Mouse (Mus musculus): Measurements from ENCODE around the gene Fpr2. TPM values are rescaled to one million over a fixed set of nuclear protein-coding genes. Genes with fewer than 3 reads are reported as not detected.
"Not testable (repeated sequence)": the region's sequence is repeated elsewhere in the genome, so short reads cannot be mapped to it uniquely, and the experiment has no call there.

Fpr2 gene
- polyA plus RNA-seq (2011; ENCODE audit: insufficient read length, low read depth, missing spikeins): not detected in 2 replicates

DNA sequence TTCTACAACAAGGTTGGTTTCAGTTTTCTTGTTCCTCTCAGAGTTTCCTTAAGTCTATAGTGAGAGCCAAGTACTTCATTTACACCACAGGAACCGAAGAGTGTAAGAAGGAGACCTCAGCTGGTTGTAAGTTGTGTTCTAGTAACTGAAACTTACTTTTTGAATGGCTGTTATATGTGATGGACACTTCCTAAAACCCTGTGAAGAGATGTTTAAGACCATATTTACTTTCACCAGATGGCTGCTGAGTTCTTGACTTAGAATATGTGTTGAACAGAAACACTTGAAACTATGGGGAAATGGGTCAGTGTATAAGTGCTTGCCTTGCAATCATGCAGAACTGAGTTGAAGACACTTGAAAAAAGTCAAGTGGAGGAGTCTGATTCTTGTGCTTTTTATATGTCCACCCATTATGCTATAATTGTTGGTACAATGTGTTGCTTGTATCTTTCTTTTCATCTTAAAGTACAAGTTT, at the start of gene Fpr2, which contains the start of gene Fpr3:
Gene Fpr2 (plus strand): TSS at position 51 of the 475 bp plus-strand sequence.
Gene Fpr3 (plus strand): TSS at position 79 of the 475 bp plus-strand sequence.
- TF ChIP-seq CTCF (IDR thresholded peaks at IDR 0.05; ENCODE audit: borderline replicate concordance, insufficient read depth, low read length) (no peak), POLR2A (IDR thresholded peaks at IDR 0.05; ENCODE audit: low read depth, low read length) (no peak)
- no peak within 1 kb of the TSS for H3K4me3 ChIP-seq (ENCODE audit: insufficient read depth, low read length)
- H3K4me1 ChIP-seq (ENCODE audit: control insufficient read depth, insufficient read depth, low read length): no peaks in the 10 kb centered on the region
- no peak within 1 kb of the TSS for H3K27ac ChIP-seq (ENCODE audit: insufficient read depth, low read length)

DNA sequence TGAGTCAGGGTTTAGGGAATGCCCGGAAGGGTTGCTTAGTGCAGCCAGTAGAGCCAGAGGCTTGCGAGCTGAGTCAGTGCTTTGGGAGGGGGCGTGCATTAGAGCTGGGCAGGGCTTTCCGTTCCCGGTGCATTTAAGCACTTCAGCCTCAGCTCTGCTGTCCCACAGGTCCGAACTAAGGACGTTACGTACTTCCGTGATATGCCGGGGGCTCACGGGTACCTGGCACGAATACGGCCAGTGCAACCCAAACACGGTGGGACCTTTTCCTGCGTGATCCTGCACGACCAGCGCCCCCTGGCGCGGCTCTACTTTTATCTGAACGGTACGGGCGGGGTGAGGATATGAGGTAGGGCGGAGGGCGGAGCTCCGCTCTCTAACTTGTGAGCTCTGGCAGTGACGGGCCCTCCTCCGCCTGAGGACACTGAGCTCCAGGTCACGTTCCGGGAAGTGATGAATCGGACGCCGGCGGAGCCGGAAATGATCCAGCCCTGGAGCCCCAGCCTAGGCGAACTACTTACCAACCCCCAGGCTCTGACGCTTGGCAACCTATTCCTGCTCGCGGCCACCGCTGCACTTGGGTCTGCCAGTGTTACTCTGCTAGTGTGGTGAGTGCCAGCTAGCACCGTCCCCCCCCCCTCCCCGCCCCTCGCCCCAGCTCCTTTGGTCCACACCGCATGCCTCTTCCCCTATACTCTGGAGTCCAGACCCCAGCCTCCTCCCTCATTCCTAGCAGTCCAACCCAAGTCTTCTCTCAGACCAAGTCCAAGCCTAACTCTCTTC, 49.5 kb upstream of the Fpr2 start:
- TF ChIP-seq CTCF (IDR thresholded peaks at IDR 0.05; ENCODE audit: borderline replicate concordance, insufficient read depth, low read length) (peak; percentile 59; the same call in 1 of the 2 replicates), POLR2A (IDR thresholded peaks at IDR 0.05; ENCODE audit: low read depth, low read length) (peak; percentile 63)
- Histone ChIP-seq H3K27ac (ENCODE audit: insufficient read depth, low read length) (peak overlapping the region; percentile 88), H3K4me1 (ENCODE audit: control insufficient read depth, insufficient read depth, low read length) (peaks cover 23% of the 10 kb centered on the region), H3K4me3 (ENCODE audit: insufficient read depth, low read length) (peak overlapping the region; percentile 20)

DNA sequence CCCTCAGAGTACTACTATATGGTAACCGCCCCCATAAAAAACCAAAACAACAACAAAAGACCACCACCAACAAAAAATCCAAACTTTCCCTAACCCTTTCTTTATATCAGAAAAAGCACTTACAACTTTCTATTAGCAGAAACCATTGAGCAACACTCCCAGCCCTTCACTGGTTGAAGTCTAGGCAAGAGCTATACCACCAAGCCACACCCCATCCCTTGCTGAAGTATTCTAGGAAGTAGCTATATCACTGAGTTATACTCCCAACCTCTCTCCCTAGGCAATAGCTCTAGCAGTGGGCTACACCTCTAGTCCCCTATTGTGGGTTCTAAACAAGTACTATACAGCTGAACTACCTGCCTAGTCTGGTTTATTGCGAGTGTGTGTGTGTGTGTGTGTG, 48.3 kb upstream of the Fpr2 start:
- H3K4me1 ChIP-seq (ENCODE audit: control insufficient read depth, insufficient read depth, low read length): peaks cover 29% of the 10 kb centered on the region
- H3K4me3 ChIP-seq (ENCODE audit: insufficient read depth, low read length): no peak overlapping the region
- no peak for TF ChIP-seq POLR2A (IDR thresholded peaks at IDR 0.05; ENCODE audit: low read depth, low read length)
- TF ChIP-seq CTCF (IDR thresholded peaks at IDR 0.05; ENCODE audit: borderline replicate concordance, insufficient read depth, low read length): no peak
- no peak overlapping the region for H3K27ac ChIP-seq (ENCODE audit: insufficient read depth, low read length)

DNA sequence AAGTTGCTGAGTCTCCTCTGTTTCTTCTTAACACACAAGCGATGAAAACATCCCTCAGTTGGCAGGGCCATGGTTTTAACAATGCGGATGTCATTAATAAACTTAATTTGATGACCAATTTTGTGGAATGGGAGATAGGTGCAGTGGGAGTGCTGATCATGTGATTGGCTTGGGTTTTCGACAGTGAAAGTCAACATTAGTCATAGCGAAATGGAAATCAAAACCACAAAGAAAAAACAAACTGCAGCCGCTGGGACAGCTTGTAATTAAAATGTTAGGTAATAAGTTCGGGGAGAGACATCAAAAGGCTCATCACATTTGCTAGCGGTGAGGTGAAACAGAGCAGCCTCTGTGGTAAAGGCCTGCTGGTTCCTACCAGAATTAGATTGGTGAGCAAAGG, 46.8 kb upstream of the Fpr2 start:
- no peak for TF ChIP-seq CTCF (IDR thresholded peaks at IDR 0.05; ENCODE audit: borderline replicate concordance, insufficient read depth, low read length)
- no peak for TF ChIP-seq POLR2A (IDR thresholded peaks at IDR 0.05; ENCODE audit: low read depth, low read length)
- H3K27ac ChIP-seq (ENCODE audit: insufficient read depth, low read length): peak overlapping the region; percentile 22; the same call in 1 of the 2 replicates
- no peak overlapping the region for H3K4me3 ChIP-seq (ENCODE audit: insufficient read depth, low read length)
- H3K4me1 ChIP-seq (ENCODE audit: control insufficient read depth, insufficient read depth, low read length): peaks cover 37% of the 10 kb centered on the region

DNA sequence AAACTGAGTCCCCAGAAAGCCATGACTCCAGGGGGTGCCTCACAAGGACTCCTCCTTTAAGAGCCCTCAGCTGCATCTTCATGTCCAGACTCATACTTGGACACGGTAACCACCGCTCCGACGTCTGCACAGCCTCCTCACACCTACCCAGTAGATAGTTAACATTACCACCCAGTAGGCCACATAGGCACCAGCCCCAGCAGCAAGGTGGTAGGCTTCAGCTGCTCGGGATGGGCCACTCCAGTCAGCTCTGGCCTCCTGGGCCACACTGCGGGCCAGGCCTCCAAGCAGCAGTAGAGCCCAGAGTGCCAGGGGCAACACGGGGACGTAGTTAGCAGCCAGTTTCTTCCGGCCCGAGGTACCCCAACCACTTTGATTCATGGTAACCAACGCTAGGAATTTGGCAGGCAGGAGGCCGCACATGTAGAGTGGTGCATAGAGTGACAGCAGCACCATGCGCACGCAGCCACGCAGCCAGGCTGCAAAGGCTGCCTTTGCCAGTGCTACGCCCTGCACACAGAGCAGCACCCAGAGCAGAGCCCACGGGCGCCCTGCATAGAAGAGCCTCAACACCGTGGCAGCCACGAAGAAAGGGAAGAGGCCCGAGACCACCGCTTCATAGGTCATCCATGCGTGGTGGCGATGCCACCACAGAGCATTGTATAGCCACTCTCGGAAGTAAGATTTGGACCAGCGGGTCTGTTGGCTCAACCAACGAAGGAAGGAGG, 43.9 kb upstream of the Fpr2 start:
- Histone ChIP-seq H3K4me1 (ENCODE audit: control insufficient read depth, insufficient read depth, low read length) (peaks cover 28% of the 10 kb centered on the region), H3K4me3 (ENCODE audit: insufficient read depth, low read length) (no peak overlapping the region), H3K27ac (ENCODE audit: insufficient read depth, low read length) (no peak overlapping the region)
- TF ChIP-seq POLR2A (IDR thresholded peaks at IDR 0.05; ENCODE audit: low read depth, low read length) (no peak), CTCF (IDR thresholded peaks at IDR 0.05; ENCODE audit: borderline replicate concordance, insufficient read depth, low read length) (no peak)

DNA sequence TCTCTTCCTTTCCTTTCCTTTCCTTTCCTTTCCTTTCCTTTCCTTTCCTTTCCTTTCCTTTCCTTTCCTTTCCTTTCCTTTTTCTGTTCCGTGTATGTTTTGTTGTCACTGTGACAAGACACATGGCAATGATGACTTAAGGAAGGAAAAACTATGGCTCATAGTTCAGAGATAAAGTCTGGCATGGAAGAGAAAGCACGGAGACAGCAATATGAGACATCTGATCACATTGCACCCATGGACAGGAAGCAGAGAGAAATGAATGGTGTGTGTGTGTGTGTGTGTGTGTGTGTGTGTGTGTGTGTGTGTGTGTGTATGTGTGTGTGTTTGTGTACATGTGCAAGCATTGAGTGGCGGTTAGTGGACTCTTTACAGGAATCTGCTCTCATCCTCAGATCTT, 43.0 kb upstream of the Fpr2 start:
- H3K4me3 ChIP-seq (ENCODE audit: insufficient read depth, low read length): not testable (repeated sequence)
- Histone ChIP-seq H3K27ac (ENCODE audit: insufficient read depth, low read length) (peak overlapping the region; percentile 80), H3K4me1 (ENCODE audit: control insufficient read depth, insufficient read depth, low read length) (peaks cover 25% of the 10 kb centered on the region)

DNA sequence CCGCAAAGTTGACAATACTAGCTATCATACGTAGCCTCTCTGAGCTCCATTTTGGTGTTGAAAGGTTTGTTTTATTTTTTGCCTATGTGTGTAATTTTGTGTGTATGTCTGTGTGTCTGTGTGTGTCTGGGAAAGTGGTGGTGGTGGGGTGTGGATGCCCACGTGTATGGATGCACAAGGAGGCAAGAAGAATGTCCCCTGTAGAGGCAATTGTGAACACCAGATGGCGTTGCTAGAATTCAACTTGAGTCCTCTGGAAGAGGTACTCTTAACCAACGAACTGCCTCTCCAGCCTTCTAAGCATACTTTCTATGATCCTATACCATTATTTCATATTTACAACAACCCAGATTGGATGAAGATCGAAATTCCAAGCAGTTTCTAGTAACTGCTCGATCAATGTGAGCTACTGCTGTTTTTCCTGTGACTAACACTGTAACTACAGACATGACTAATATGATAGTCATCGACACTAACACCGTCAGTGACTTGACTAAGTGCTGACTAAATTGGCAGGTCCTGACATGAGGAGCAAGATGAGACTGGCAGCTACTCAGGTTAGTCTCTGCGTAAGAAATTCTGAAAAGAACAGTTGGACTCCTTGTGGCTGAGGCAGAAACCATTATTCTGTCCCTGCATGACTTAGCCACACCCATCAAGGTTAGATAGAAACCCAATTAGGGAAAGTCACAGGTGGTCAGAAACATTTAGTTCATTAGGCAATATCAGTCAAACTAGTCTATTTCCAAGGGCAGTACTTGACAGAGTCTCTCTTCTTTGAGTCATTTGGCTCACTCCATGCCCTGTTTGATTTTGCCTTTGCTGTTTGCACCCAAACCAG, 42.2 kb upstream of the Fpr2 start:
- TF ChIP-seq CTCF (IDR thresholded peaks at IDR 0.05; ENCODE audit: borderline replicate concordance, insufficient read depth, low read length) (no peak), POLR2A (IDR thresholded peaks at IDR 0.05; ENCODE audit: low read depth, low read length) (no peak)
- Histone ChIP-seq H3K4me3 (ENCODE audit: insufficient read depth, low read length) (no peak overlapping the region), H3K27ac (ENCODE audit: insufficient read depth, low read length) (peak overlapping the region; percentile 80), H3K4me1 (ENCODE audit: control insufficient read depth, insufficient read depth, low read length) (peaks cover 22% of the 10 kb centered on the region)

DNA sequence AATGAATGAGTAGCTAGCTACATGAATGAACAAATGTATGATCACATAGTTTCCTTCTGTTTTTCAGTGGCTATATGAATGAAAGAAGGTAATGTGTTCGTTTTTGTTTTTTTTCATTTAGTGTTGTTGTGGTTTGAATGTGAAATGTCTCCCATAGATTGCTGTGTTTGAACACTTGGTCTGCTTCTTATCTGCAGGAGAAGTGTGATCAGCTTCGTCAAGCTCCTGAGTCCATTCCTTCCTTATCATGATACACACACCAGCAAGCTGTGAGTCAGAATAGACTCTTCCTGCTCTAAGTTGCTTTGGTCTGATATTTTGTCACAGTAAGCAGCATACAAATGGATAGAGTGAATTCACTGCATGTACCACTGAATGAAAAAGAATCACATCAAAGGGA, 38.6 kb upstream of the Fpr2 start:
- Histone ChIP-seq H3K4me3 (ENCODE audit: insufficient read depth, low read length) (no peak overlapping the region), H3K4me1 (ENCODE audit: control insufficient read depth, insufficient read depth, low read length) (peaks cover 15% of the 10 kb centered on the region), H3K27ac (ENCODE audit: insufficient read depth, low read length) (no peak overlapping the region)
- TF ChIP-seq POLR2A (IDR thresholded peaks at IDR 0.05; ENCODE audit: low read depth, low read length) (no peak), CTCF (IDR thresholded peaks at IDR 0.05; ENCODE audit: borderline replicate concordance, insufficient read depth, low read length) (no peak)

DNA sequence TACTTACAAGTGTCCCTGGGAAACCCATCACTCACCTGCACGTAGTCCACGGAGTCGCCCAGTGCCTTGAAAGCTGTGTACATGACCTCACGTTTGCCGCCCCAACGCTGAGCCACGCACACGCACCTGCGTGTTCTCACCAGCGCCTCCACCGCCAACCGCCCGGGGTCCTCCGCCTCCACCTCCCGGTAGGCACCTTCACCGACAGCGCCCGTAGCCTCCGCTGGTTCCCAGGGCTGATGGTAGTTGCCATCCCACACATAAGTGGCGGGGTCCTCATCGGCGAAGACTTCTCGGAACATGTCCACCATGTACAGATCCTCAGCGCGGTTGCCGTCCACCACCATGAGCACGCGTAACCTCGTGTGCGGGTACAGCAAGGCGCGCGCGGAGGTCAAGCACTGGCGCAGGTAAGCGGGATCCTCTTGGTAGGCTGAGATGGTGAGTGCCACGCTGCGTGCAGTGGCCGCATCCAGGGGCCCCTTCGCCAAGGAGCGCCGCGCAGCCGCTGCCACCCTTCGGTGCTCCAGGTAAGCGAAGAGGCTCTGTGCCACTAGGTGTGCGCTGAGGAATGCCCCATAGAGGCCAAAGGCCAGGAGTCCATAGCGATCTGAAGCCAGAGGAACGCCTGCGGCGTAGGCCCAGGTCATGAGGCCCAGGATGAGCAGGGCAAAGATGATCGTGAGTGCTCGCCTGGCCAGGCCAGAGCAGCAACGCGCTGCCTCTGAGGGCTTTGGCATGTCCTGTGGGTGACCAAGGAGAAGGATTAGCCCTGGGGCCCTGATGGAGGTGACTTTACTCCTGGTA, 37.5 kb upstream of the Fpr2 start:
- peaks cover 10% of the 10 kb centered on the region for H3K4me1 ChIP-seq (ENCODE audit: control insufficient read depth, insufficient read depth, low read length)
- TF ChIP-seq CTCF (IDR thresholded peaks at IDR 0.05; ENCODE audit: borderline replicate concordance, insufficient read depth, low read length): no peak
- TF ChIP-seq POLR2A (IDR thresholded peaks at IDR 0.05; ENCODE audit: low read depth, low read length): no peak
- no peak overlapping the region for H3K4me3 ChIP-seq (ENCODE audit: insufficient read depth, low read length)

More for the DNA sequence above, 37.5 kb upstream of the Fpr2 start:
- no peak overlapping the region for H3K27ac ChIP-seq (ENCODE audit: insufficient read depth, low read length)
